Mouse (Mus musculus): ENCODE data around the gene Cdnf. TPM values are rescaled to one million over a fixed set of nuclear protein-coding genes. Genes with fewer than 3 reads are reported as not detected.

Cdnf gene
- total RNA-seq (2023) = 0.92 and 1.1 TPM in 2 replicates

DNA sequence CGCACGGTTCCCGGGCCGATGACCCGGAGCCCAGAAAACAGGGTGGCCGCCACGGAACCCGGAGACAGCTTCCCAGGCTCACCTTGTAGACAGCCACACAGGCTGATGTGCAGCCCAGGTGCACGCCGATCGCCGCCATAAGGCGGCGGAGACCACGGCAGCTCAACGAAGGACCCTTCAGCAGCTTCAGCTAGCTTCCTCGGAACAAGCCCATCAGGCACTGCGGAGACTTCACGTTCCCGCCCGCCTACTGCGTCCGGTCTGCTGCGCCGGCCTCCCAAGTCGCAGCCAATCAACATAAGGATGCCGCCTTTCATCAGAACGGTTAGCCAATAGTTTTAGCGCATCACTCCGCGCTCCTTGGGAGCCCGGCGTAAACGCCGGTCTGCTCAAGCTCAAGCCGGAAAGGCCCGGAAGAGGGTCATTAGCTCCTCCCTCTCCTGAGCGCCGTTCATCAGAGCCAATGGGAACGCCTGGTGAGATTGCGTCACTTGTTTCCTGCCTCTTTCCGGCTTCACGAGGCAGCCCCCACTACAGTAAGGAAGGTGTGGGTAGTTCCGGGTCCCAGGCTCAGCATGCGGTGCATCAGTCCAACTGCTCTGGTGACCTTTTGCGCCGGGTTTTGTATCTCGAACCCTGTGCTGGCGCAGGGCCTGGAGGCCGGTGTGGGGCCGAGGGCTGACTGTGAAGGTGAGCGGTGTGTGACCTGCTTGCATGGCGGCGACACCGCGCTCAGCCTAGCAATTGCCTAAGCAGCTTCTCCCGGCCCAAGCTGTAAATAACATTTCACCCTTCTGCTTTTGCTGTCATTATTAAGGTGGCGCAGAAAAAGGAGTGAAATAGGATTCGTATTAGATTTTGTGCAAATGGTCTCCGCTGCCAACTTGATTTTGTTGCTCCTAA, at the start of gene Cdnf, which contains the start of the genes Gm45902 and Hspa14:
Gene Cdnf (plus strand): TSS at position 479 of the 903 bp plus-strand sequence.
Gene Gm45902 (minus strand): TSS at position 239 of the 903 bp plus-strand sequence.
Gene Hspa14 (minus strand): TSS at position 263 of the 903 bp plus-strand sequence.

DNA sequence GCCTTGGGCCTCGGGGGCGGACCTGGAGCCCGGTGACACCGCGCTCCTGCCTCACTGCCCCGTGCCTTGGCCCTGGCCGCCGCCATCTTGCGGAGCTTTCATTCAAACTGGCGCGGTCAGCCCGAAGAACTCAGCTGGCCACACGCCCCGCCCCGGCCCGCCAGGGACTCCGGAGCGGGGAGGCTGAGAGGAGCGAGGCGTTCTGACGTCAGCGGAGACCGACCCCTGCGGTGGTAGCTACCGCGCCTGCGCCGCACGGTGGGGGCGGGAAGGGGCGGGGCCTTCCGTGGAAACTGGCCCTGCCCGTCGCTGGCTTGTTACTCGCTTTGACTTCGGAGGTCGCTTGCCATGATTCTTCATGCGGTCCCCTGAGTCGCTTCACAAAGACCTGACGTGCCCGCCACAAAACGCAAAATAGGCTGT, 38.0 kb upstream of the Cdnf start, which contains the start of gene Suv39h2:
Gene Suv39h2 (minus strand): TSS at position 171 of the 423 bp plus-strand sequence.

DNA sequence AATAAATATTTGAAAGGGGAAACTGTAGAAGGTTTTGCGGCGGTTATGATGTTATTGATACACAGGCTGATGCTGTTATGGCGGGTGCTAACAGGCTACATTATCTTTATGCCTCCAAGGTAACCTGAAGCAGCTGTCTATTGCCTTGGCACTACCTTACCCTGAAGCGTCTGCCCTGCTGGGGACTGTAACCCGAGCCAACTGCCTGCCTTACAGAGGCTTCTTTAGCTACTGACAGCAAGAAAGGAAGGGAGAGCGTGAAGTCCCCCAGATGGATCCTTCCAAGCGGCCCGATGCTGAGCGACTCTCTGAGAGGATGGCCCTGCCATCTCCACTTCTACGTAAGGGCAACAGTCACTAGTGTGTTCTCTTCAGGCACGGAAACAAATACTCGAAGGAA, 57.4 kb downstream of the Cdnf start, which contains the start of gene Fam107b:
Gene Fam107b (plus strand): TSS at position 303 of the 400 bp plus-strand sequence.

Other genes starting within 250 kb of the Cdnf start
- 6.9 and 10.6 TPM in 2 replicates for gene Nmt2, start 228.8 kb upstream of the Cdnf start, total RNA-seq (2023)
- gene Rpp38, start 180.4 kb upstream of the Cdnf start, total RNA-seq (2023) = 0.66 TPM in 1 of 2 replicates, not detected in the other
- not detected in 2 replicates for gene Acbd7, start 176.9 kb upstream of the Cdnf start, total RNA-seq (2023)
- 0.25 TPM in 1 of 2 replicates, not detected in the other for gene Olah, start 115.8 kb upstream of the Cdnf start, total RNA-seq (2023)
- gene Meig1, start 90.4 kb upstream of the Cdnf start, total RNA-seq (2023) = 2.7 TPM in 1 of 2 replicates, not detected in the other
- gene Dclre1c, start 88.9 kb upstream of the Cdnf start, total RNA-seq (2023) = 70.9 and 115 TPM in 2 replicates
- gene Suv39h2, start 38.0 kb upstream of the Cdnf start, total RNA-seq (2023) = 1.3 and 1.8 TPM in 2 replicates
- gene Gm45902, start 240 bp upstream of the Cdnf start, total RNA-seq (2023) = 15.1 and 19.4 TPM in 2 replicates
- 97.2 and 130 TPM in 2 replicates for gene Hspa14, start 216 bp upstream of the Cdnf start, total RNA-seq (2023)
- gene Fam107b, start 57.5 kb downstream of the Cdnf start, total RNA-seq (2023) = 382 and 393 TPM in 2 replicates

All from neutrophil, adult 65 days (primary cell).